Mouse (Mus musculus) erythroblast, embryonic 14.5 days (primary cell): Measurements from ENCODE around the gene Fbf1.

Source experiments
- GATA1 ChIP-seq: IDR thresholded peaks from 2 replicates; pipeline ENCODE4 v1.6.1; 2012; ENCODE audit warnings: low read length, inconsistent platforms, mixed read lengths
- TAL1 ChIP-seq: IDR thresholded peaks from 3 replicates; pipeline ENCODE4 v1.6.1; 2012; ENCODE audit warnings: low read length, inconsistent platforms, mixed read lengths

DNA sequence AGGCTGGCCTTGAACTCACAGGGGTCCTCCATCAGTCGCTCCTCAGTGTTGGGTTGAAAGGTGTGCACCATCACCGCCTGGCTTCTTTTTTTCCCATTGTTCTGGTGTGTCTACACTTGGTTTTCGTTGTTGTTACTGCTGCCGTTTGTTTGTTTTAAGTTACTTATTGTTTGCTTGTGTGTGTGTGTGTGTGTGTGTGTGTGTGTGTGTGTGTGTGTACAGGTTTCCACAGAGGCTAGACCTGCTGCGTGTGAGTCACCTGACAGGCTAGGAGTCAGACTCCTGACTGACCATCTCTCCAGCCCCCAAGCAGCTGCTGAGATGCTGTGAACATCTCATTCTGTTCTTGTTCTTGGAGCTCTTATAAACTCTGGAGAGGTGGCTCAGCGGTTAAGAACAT lies 44.9 kb upstream of the Fbf1 start:
- no peak for TF ChIP-seq GATA1
- no peak for TF ChIP-seq TAL1
